Mouse (Mus musculus): ENCODE measurements around the gene Tnnt1. TPM values are rescaled to one million over a fixed set of nuclear protein-coding genes. Genes with fewer than 3 reads are reported as not detected.

The Tnnt1 gene
- polyA plus RNA-seq (2015; fragmentation: Nextera tagmentation; extraction: Ambion mirVana) = 14.0 and 17.8 TPM in 2 replicates

- Histone ChIP-seq H3K27me3 (replicated peaks; ENCODE audit: insufficient read depth, low read length) (no peaks in the 10 kb centered on the region), H3K4me3 (ENCODE audit: low read depth, low read length) (no peak within 1 kb of the TSS), H3K9ac (replicated peaks; ENCODE audit: low read depth) (no peak within 1 kb of the TSS), H3K27ac (ENCODE audit: low read length) (no peak within 1 kb of the TSS), H3K36me3 (ENCODE audit: insufficient read depth, low read length) (no peaks in the 10 kb centered on the region), H3K9me3 (ENCODE audit: low read length) (no peaks in the 10 kb centered on the region), H3K4me1 (ENCODE audit: insufficient read depth, low read depth, low read length) (no peaks in the 10 kb centered on the region), H3K4me2 (replicated peaks; ENCODE audit: low read depth, low read length) (no peak within 1 kb of the TSS)
- DNase-seq (ENCODE audit: low spot score) (no peak), ATAC-seq (no peak)
- WGBS = 32% methylated on average over 4 of the region's 4 CpGs
- no peak for TF ChIP-seq CTCF (IDR thresholded peaks at IDR 0.05)
- TF ChIP-seq EP300 (IDR thresholded peaks at IDR 0.05) = no peak
Observed at GRCm38 (mm10) chr7:4516332-4517050, at the start of gene Tnnt1. TSS of gene Tnnt1 (minus strand) at chr7:4516382.

- Histone ChIP-seq H3K4me2 (replicated peaks; ENCODE audit: low read depth, low read length) (no peak overlapping the region), H3K36me3 (ENCODE audit: insufficient read depth, low read length) (no peaks in the 10 kb centered on the region), H3K9ac (replicated peaks; ENCODE audit: low read depth) (no peak overlapping the region), H3K27ac (ENCODE audit: low read length) (no peak overlapping the region), H3K4me1 (ENCODE audit: insufficient read depth, low read depth, low read length) (no peaks in the 10 kb centered on the region), H3K27me3 (replicated peaks; ENCODE audit: insufficient read depth, low read length) (no peaks in the 10 kb centered on the region), H3K9me3 (ENCODE audit: low read length) (no peaks in the 10 kb centered on the region), H3K4me3 (ENCODE audit: low read depth, low read length) (no peak overlapping the region)
- 90% methylated on average over 3 of the region's 3 CpGs for WGBS
- ATAC-seq (no peak), DNase-seq (ENCODE audit: low spot score) (no peak)
- TF ChIP-seq CTCF (IDR thresholded peaks at IDR 0.05) = 0 out of 2 replicates have a peak, but pooled peaks have one; percentile 8
- TF ChIP-seq EP300 (IDR thresholded peaks at IDR 0.05) = no peak
Observed at GRCm38 (mm10) chr7:4562660-4563059, 46.5 kb upstream of the Tnnt1 start.

- H3K4me3 ChIP-seq (ENCODE audit: low read depth, low read length) = no peak overlapping the region
- H3K9ac ChIP-seq (replicated peaks; ENCODE audit: low read depth) = no peak overlapping the region
- H3K4me2 ChIP-seq (replicated peaks; ENCODE audit: low read depth, low read length) = no peak overlapping the region
- WGBS = 53% methylated on average over 6 of the region's 6 CpGs
- DNase-seq (ENCODE audit: low spot score) (no peak), ATAC-seq (no peak)
- no peaks in the 10 kb centered on the region for H3K9me3 ChIP-seq (ENCODE audit: low read length)
- TF ChIP-seq EP300 (IDR thresholded peaks at IDR 0.05) (no peak), CTCF (IDR thresholded peaks at IDR 0.05) (no peak)
- H3K27me3 ChIP-seq (replicated peaks; ENCODE audit: insufficient read depth, low read length) = no peaks in the 10 kb centered on the region
- no peaks in the 10 kb centered on the region for H3K4me1 ChIP-seq (ENCODE audit: insufficient read depth, low read depth, low read length)
- H3K36me3 ChIP-seq (ENCODE audit: insufficient read depth, low read length) = no peaks in the 10 kb centered on the region
- H3K27ac ChIP-seq (ENCODE audit: low read length) = no peak overlapping the region
Observed at GRCm38 (mm10) chr7:4557167-4557560, 41.0 kb upstream of the Tnnt1 start.

GRCm38 (mm10) chr7:4556256-4557166, 40.3 kb upstream of the Tnnt1 start:
- H3K4me2 ChIP-seq (replicated peaks; ENCODE audit: low read depth, low read length) = no peak overlapping the region
- ATAC-seq (peak; percentile 85), DNase-seq (ENCODE audit: low spot score) (peak; percentile 94)
- 19% methylated on average over 15 of the region's 15 CpGs for WGBS
- H3K36me3 ChIP-seq (ENCODE audit: insufficient read depth, low read length) = no peaks in the 10 kb centered on the region
- no peak for TF ChIP-seq EP300 (IDR thresholded peaks at IDR 0.05)
- peak; percentile 98 for TF ChIP-seq CTCF (IDR thresholded peaks at IDR 0.05)
- no peaks in the 10 kb centered on the region for H3K9me3 ChIP-seq (ENCODE audit: low read length)
- H3K4me3 ChIP-seq (ENCODE audit: low read depth, low read length) = no peak overlapping the region
- H3K4me1 ChIP-seq (ENCODE audit: insufficient read depth, low read depth, low read length) = no peaks in the 10 kb centered on the region
- no peak overlapping the region for H3K9ac ChIP-seq (replicated peaks; ENCODE audit: low read depth)
- H3K27me3 ChIP-seq (replicated peaks; ENCODE audit: insufficient read depth, low read length) = no peaks in the 10 kb centered on the region
- no peak overlapping the region for H3K27ac ChIP-seq (ENCODE audit: low read length)

GRCm38 (mm10) chr7:4547221-4547641, 31.0 kb upstream of the Tnnt1 start, which contains the start of gene Syt5:
TSS of gene Syt5 (minus strand) at chr7:4547541.
- Histone ChIP-seq H3K9ac (replicated peaks; ENCODE audit: low read depth) (no peak within 1 kb of the TSS), H3K36me3 (ENCODE audit: insufficient read depth, low read length) (no peaks in the 10 kb centered on the region), H3K27me3 (replicated peaks; ENCODE audit: insufficient read depth, low read length) (no peaks in the 10 kb centered on the region), H3K27ac (ENCODE audit: low read length) (no peak within 1 kb of the TSS), H3K4me2 (replicated peaks; ENCODE audit: low read depth, low read length) (peak within 1 kb of the TSS; percentile 59), H3K4me3 (ENCODE audit: low read depth, low read length) (peak within 1 kb of the TSS; percentile 8; the same call in 1 of the 2 replicates), H3K4me1 (ENCODE audit: insufficient read depth, low read depth, low read length) (peaks cover 5% of the 10 kb centered on the region; the same call in 1 of the 2 replicates), H3K9me3 (ENCODE audit: low read length) (no peaks in the 10 kb centered on the region)
- WGBS = 5% methylated on average over 30 of the region's 33 CpGs
- peak; percentile 38; the same call in 1 of the 2 replicates for ATAC-seq
- TF ChIP-seq CTCF (IDR thresholded peaks at IDR 0.05) = no peak
- TF ChIP-seq EP300 (IDR thresholded peaks at IDR 0.05) = no peak
- no peak for DNase-seq (ENCODE audit: low spot score)

GRCm38 (mm10) chr7:4546591-4547131, 30.5 kb upstream of the Tnnt1 start:
- DNase-seq (ENCODE audit: low spot score) = no peak
- H3K4me2 ChIP-seq (replicated peaks; ENCODE audit: low read depth, low read length) = peak overlapping the region; percentile 59
- H3K36me3 ChIP-seq (ENCODE audit: insufficient read depth, low read length) = no peaks in the 10 kb centered on the region
- H3K4me3 ChIP-seq (ENCODE audit: low read depth, low read length) = peak overlapping the region; percentile 8; the same call in 1 of the 2 replicates
- WGBS = 2% methylated on average over 25 of the region's 26 CpGs
- TF ChIP-seq CTCF (IDR thresholded peaks at IDR 0.05) (no peak), EP300 (IDR thresholded peaks at IDR 0.05) (no peak)
- no peaks in the 10 kb centered on the region for H3K27me3 ChIP-seq (replicated peaks; ENCODE audit: insufficient read depth, low read length)
- H3K4me1 ChIP-seq (ENCODE audit: insufficient read depth, low read depth, low read length) = peaks cover 5% of the 10 kb centered on the region; the same call in 1 of the 2 replicates
- peak; percentile 65 for ATAC-seq
- no peak overlapping the region for H3K9ac ChIP-seq (replicated peaks; ENCODE audit: low read depth)
- no peak overlapping the region for H3K27ac ChIP-seq (ENCODE audit: low read length)
- no peaks in the 10 kb centered on the region for H3K9me3 ChIP-seq (ENCODE audit: low read length)
